Mouse (Mus musculus) G1E (cell line): ENCODE measurements around the gene Pid1.

ENCODE experiments used
- CTCF ChIP-seq: IDR thresholded peaks from 2 replicates; pipeline ENCODE4 v1.5.1; 2012; ENCODE audit warnings: low read depth, low read length, inconsistent platforms, mixed read lengths
- GATA1 ChIP-seq: IDR thresholded peaks from 2 replicates; pipeline ENCODE4 v1.6.1; 2012; ENCODE audit warnings: borderline replicate concordance, low read length, inconsistent platforms, mixed read lengths

GRCm38 (mm10) chr1:84251205-84251604 is 112.8 kb downstream of the Pid1 start:
- TF ChIP-seq CTCF (no peak), GATA1 (no peak)
